Mouse (Mus musculus): ENCODE results near the gene Dscam.

DNA sequence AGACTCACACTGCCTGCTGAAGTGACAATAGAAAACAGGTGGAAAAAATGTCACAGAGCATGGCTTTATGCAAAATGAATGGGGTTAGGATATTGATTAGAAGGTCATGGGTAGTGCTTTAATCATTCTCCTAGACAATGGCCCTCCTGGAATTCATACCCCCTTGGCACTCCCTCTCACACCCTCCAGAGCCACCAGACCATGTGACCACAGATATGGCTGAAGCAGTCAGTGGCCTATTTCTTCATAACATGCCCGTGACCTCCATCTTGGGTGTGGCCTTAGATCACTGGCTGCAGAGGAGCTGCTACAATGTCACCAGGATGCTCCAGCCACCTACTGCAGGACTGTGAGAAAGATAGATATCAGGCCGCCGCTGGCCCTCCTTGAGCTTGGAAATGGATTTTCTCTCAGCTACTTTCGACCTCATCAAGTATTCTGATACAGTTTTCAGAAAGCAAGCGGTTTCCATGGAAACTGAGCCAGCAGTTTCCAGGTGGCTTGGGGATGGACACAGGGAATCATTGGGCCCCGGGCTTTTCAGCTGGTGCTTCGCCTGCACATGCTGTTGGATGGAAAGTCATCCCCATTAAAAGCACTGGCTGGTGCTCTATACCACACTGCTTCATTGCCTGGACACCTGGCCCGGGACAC lies 445.4 kb downstream of the Dscam start:
- TF ChIP-seq CTCF (IDR thresholded peaks at IDR 0.05; ENCODE audit: extremely low read depth, insufficient read length, insufficient replicate concordance, low read depth, low read length) = no peak
- TF ChIP-seq POLR2A (IDR thresholded peaks at IDR 0.05; ENCODE audit: low read depth, low read length) = no peak
